Mouse (Mus musculus): ENCODE measurements around the gene Grap.
"Not testable (repeated sequence)": the region's sequence is repeated elsewhere in the genome, so short reads cannot be mapped to it uniquely, and the experiment has no call there.

Grap gene

GRCm38 (mm10) chr11:61652686-61653447, at the start of gene Grap:
Gene Grap (plus strand): TSS chr11:61653265.
- DNase-seq (ENCODE audit: low spot score in 2 of 2): peak in 1 of 2 experiments; percentile 61

GRCm38 (mm10) chr11:61608072-61608471, 45.0 kb upstream of the Grap start:
- no peak for DNase-seq (ENCODE audit: low spot score in 2 of 2)

- no peak for DNase-seq (ENCODE audit: low spot score in 2 of 2)
Observed at GRCm38 (mm10) chr11:61611197-61611596, 41.9 kb upstream of the Grap start.

GRCm38 (mm10) chr11:61612116-61612635, 40.9 kb upstream of the Grap start:
- DNase-seq (ENCODE audit: low spot score in 2 of 2): no peak

GRCm38 (mm10) chr11:61614401-61614800, 38.7 kb upstream of the Grap start:
- no peak for DNase-seq (ENCODE audit: low spot score in 2 of 2)

GRCm38 (mm10) chr11:61615686-61616522, 37.2 kb upstream of the Grap start:
- DNase-seq (ENCODE audit: low spot score in 2 of 2): no peak

GRCm38 (mm10) chr11:61616523-61617292, 36.4 kb upstream of the Grap start:
- no peak for DNase-seq (ENCODE audit: low spot score in 2 of 2)

- DNase-seq (ENCODE audit: low spot score in 2 of 2): no peak
Observed at GRCm38 (mm10) chr11:61617293-61617975, 35.6 kb upstream of the Grap start.

- DNase-seq (ENCODE audit: low spot score in 2 of 2): no peak
Observed at GRCm38 (mm10) chr11:61618131-61618530, 34.9 kb upstream of the Grap start.

GRCm38 (mm10) chr11:61618571-61618970, 34.5 kb upstream of the Grap start:
- DNase-seq (ENCODE audit: low spot score in 2 of 2): no peak

GRCm38 (mm10) chr11:61619356-61619755, 33.7 kb upstream of the Grap start:
- no peak for DNase-seq (ENCODE audit: low spot score in 2 of 2)

- peak in 1 of 2 experiments; percentile 27 for DNase-seq (ENCODE audit: low spot score in 2 of 2)
Observed at GRCm38 (mm10) chr11:61619791-61620241, 33.2 kb upstream of the Grap start.

- DNase-seq (ENCODE audit: low spot score in 2 of 2): peak; percentile 37 to 80
Observed at GRCm38 (mm10) chr11:61620254-61620670, 32.8 kb upstream of the Grap start.

- DNase-seq (ENCODE audit: low spot score in 2 of 2): no peak
Observed at GRCm38 (mm10) chr11:61620762-61621161, 32.3 kb upstream of the Grap start.

- no peak for DNase-seq (ENCODE audit: low spot score in 2 of 2)
Observed at GRCm38 (mm10) chr11:61625136-61625535, 27.9 kb upstream of the Grap start.

GRCm38 (mm10) chr11:61626509-61626908, 26.6 kb upstream of the Grap start:
- no peak for DNase-seq (ENCODE audit: low spot score in 2 of 2)

- DNase-seq (ENCODE audit: low spot score in 2 of 2): peak in 1 of 2 experiments; percentile 58
Observed at GRCm38 (mm10) chr11:61629621-61630020, 23.4 kb upstream of the Grap start.

GRCm38 (mm10) chr11:61636309-61636708, 16.8 kb upstream of the Grap start:
- not testable (repeated sequence) for DNase-seq (ENCODE audit: low spot score in 2 of 2)

GRCm38 (mm10) chr11:61637413-61637812, 15.7 kb upstream of the Grap start:
- DNase-seq (ENCODE audit: low spot score in 2 of 2): no peak

GRCm38 (mm10) chr11:61637856-61638255, 15.2 kb upstream of the Grap start:
- DNase-seq (ENCODE audit: low spot score in 2 of 2): no peak
